Mouse (Mus musculus): ENCODE data around the gene Kif27. TPM values are rescaled to one million over a fixed set of nuclear protein-coding genes. Genes with fewer than 3 reads are reported as not detected.
"Not testable (repeated sequence)": the region's sequence is repeated elsewhere in the genome, so short reads cannot be mapped to it uniquely, and the experiment has no call there.

The Kif27 gene
- polyA plus RNA-seq, 1 experiment = 0.32 TPM

DNA sequence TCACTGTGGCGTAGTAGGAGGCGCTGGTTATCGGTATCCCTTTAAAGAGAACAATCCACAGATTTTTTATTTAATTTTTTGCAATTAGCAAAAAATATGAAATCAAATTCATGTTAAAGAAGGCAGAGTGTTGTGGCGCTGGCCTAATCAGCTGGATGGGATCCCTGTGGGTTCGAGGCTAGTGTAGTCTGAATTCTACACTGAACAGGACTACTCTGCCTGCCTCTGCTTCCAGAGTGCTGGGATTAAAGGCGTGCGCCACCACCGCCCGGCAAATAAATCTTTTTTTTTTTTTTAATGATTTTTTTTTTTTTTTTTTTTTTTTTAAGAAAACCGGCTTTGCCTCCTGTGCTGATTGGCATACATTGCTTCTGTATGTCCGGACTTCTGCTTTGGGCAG is 25.4 kb upstream of the Kif27 start:
- H3K4me3 ChIP-seq (ENCODE audit: low read depth, low read length) = peak overlapping the region; percentile 76
- H3K36me3 ChIP-seq (ENCODE audit: control insufficient read depth, insufficient read depth, low read length) = peaks cover 28% of the 10 kb centered on the region
- H3K27me3 ChIP-seq (ENCODE audit: control insufficient read depth, insufficient read depth, low read length) = no peaks in the 10 kb centered on the region
- TF ChIP-seq POLR2A (IDR thresholded peaks at IDR 0.05; ENCODE audit: low read depth, low read length) = no peak
- no peak for TF ChIP-seq CTCF (IDR thresholded peaks at IDR 0.05; ENCODE audit: extremely low read depth, insufficient read length, insufficient replicate concordance, low read depth, low read length)
- H3K27ac ChIP-seq (ENCODE audit: insufficient read depth, low read depth, low read length) = peak overlapping the region; percentile 97
- H3K4me1 ChIP-seq (ENCODE audit: control insufficient read depth, insufficient read depth, insufficient read length, low read length) = peaks cover 6% of the 10 kb centered on the region
- WGBS = 28% methylated on average over 11 of the region's 11 CpGs

DNA sequence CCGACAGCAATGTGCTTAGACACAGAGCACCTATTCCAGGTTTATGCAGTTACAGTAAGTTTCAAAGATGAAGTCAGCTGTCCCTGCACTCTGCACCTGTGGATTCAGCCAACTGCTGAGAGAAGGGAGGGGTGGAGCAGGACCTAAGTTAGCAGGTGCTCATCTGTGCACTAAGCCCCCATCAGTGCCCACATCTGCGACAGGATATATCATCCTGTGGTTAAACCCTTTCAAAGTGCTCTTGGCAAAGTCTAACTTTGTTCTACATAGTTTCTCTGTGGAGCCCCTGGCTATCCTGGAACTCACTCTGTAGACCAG is 14.2 kb upstream of the Kif27 start:
- no peaks in the 10 kb centered on the region for H3K36me3 ChIP-seq (ENCODE audit: control insufficient read depth, insufficient read depth, low read length)
- TF ChIP-seq CTCF (IDR thresholded peaks at IDR 0.05; ENCODE audit: extremely low read depth, insufficient read length, insufficient replicate concordance, low read depth, low read length) = no peak
- TF ChIP-seq POLR2A (IDR thresholded peaks at IDR 0.05; ENCODE audit: low read depth, low read length) = no peak
- H3K27ac ChIP-seq (ENCODE audit: insufficient read depth, low read depth, low read length) = peak overlapping the region; percentile 79
- H3K27me3 ChIP-seq (ENCODE audit: control insufficient read depth, insufficient read depth, low read length) = 0 out of 2 replicates have a peak, but pooled peaks cover 3% of the 10 kb centered on the region
- H3K4me1 ChIP-seq (ENCODE audit: control insufficient read depth, insufficient read depth, insufficient read length, low read length) = peaks cover 15% of the 10 kb centered on the region
- no peak overlapping the region for H3K4me3 ChIP-seq (ENCODE audit: low read depth, low read length)
- 33% methylated on average over 2 of the region's 2 CpGs for WGBS

DNA sequence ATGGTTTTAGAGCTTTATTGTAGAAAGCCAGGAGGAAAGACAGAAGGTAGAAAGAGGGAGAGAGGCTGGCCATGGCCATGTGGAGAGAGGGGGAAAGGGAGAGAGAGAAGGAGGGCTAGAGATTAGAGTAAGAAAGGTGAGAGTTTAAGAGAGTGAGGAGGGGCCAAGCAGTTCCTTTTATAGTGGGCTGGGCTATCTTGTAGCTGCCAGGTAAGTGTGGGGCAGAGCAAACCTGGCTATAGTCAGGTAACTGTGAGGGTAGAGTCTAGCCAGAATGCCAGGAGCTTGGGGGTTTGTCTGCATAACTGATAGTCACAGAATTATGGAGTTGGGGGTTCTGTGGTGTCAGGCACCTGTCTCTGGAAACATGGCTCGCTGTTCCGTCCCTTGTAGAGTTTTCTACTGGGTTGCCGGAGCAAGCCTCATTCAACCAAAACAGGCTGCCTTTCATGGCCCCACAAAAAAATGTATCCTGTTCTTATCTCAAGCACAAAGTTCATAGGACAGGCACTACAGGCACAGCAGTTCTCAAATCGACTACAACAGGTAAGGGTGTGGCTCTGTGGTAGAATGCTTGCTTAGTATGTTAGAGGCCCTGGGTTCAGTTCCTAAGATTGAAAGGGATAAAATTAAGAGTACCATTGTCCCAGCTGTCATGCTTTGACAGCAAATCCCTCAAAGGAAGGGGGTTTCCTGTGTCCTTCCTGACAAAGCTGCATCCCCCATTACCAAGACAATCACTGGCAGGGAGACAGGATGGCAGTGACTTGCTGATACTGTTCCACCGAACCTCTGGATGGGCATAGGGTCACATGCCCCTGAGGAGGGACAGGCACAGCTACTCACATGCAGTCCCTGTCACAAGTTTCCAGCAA is 13.6 kb upstream of the Kif27 start:
- WGBS = 28% methylated on average over 5 of the region's 5 CpGs
- Histone ChIP-seq H3K4me3 (ENCODE audit: low read depth, low read length) (no peak overlapping the region), H3K27me3 (ENCODE audit: control insufficient read depth, insufficient read depth, low read length) (0 out of 2 replicates have a peak, but pooled peaks cover 3% of the 10 kb centered on the region), H3K4me1 (ENCODE audit: control insufficient read depth, insufficient read depth, insufficient read length, low read length) (peaks cover 15% of the 10 kb centered on the region), H3K36me3 (ENCODE audit: control insufficient read depth, insufficient read depth, low read length) (no peaks in the 10 kb centered on the region), H3K27ac (ENCODE audit: insufficient read depth, low read depth, low read length) (peak overlapping the region; percentile 79)
- TF ChIP-seq POLR2A (IDR thresholded peaks at IDR 0.05; ENCODE audit: low read depth, low read length) (no peak), CTCF (IDR thresholded peaks at IDR 0.05; ENCODE audit: extremely low read depth, insufficient read length, insufficient replicate concordance, low read depth, low read length) (no peak)

DNA sequence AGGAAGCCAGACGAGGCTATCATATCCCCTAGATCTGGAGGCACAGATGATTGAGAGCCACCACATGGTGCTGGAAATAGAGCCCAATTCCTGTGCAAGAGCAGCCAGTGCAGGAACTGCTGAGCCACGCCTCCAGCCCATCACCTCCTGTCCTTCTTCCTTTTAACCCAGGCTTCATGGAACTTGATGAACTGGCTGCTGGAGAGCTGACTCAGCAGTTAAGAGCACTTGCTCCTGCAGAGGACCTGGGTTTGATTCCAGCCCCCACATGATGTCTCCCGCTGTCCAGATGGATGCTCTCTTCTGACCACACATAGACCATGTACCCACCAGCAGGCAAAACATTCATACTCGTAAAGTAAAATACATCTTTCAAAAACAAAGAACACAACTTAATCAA is 9.9 kb upstream of the Kif27 start:
- no peak for TF ChIP-seq POLR2A (IDR thresholded peaks at IDR 0.05; ENCODE audit: low read depth, low read length)
- TF ChIP-seq CTCF (IDR thresholded peaks at IDR 0.05; ENCODE audit: extremely low read depth, insufficient read length, insufficient replicate concordance, low read depth, low read length) = no peak
- H3K4me3 ChIP-seq (ENCODE audit: low read depth, low read length) = no peak overlapping the region
- 68% methylated on average over 4 of the region's 4 CpGs for WGBS

DNA sequence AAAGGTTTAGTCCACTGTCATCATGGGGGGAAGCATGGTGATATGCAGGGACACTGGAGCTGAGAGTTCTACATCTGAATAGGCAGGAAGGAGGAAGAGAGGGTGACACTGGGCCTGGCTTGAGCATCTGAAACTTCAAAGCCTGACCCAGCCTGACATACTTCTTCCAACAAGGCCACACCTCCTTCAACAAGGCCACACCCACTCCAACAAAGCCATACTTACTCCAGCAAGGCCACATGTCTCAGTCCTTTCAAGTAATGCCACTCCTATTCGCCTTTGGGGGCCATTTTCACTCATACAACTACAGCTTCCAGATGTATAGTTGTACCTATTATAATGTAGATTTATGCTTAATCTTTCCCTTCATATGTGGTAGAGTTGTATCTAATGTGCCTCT is 8.7 kb upstream of the Kif27 start:
- no peak overlapping the region for H3K4me3 ChIP-seq (ENCODE audit: low read depth, low read length)
- H3K27ac ChIP-seq (ENCODE audit: insufficient read depth, low read depth, low read length) = no peak overlapping the region
- TF ChIP-seq POLR2A (IDR thresholded peaks at IDR 0.05; ENCODE audit: low read depth, low read length) (no peak), CTCF (IDR thresholded peaks at IDR 0.05; ENCODE audit: extremely low read depth, insufficient read length, insufficient replicate concordance, low read depth, low read length) (no peak)
- no peaks in the 10 kb centered on the region for H3K27me3 ChIP-seq (ENCODE audit: control insufficient read depth, insufficient read depth, low read length)
- H3K4me1 ChIP-seq (ENCODE audit: control insufficient read depth, insufficient read depth, insufficient read length, low read length) = peaks cover 14% of the 10 kb centered on the region
- WGBS = 76% methylated on average over 1 of the region's 1 CpGs
- no peaks in the 10 kb centered on the region for H3K36me3 ChIP-seq (ENCODE audit: control insufficient read depth, insufficient read depth, low read length)

More for the DNA sequence above, 9.9 kb upstream of the Kif27 start:
- no peak overlapping the region for H3K27ac ChIP-seq (ENCODE audit: insufficient read depth, low read depth, low read length)
- H3K4me1 ChIP-seq (ENCODE audit: control insufficient read depth, insufficient read depth, insufficient read length, low read length) = peaks cover 20% of the 10 kb centered on the region
- H3K27me3 ChIP-seq (ENCODE audit: control insufficient read depth, insufficient read depth, low read length) = no peaks in the 10 kb centered on the region
- no peaks in the 10 kb centered on the region for H3K36me3 ChIP-seq (ENCODE audit: control insufficient read depth, insufficient read depth, low read length)

DNA sequence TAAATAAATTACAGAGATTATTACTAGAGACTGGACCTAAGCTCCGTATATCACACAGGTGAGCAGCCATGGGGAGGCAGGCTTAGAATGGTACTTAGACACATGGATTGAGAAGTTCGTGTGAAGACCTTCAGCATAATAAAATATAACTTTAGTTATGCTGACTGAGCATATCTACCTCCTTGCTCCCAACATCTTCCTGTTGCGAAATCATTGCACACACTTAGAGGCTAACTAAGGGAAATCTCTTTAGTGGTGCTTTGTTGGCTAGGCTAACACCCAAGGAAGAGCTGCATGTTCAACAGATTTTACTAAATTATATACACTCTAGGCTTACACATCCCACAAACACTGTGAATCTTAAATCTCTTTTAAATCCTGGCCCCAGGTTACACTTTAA is 7.5 kb upstream of the Kif27 start:
- no peak overlapping the region for H3K27ac ChIP-seq (ENCODE audit: insufficient read depth, low read depth, low read length)
- H3K4me3 ChIP-seq (ENCODE audit: low read depth, low read length) = no peak overlapping the region
- TF ChIP-seq POLR2A (IDR thresholded peaks at IDR 0.05; ENCODE audit: low read depth, low read length) (no peak), CTCF (IDR thresholded peaks at IDR 0.05; ENCODE audit: extremely low read depth, insufficient read length, insufficient replicate concordance, low read depth, low read length) (no peak)
- no peaks in the 10 kb centered on the region for H3K36me3 ChIP-seq (ENCODE audit: control insufficient read depth, insufficient read depth, low read length)
- H3K4me1 ChIP-seq (ENCODE audit: control insufficient read depth, insufficient read depth, insufficient read length, low read length) = peaks cover 9% of the 10 kb centered on the region; the same call in 1 of the 2 replicates
- H3K27me3 ChIP-seq (ENCODE audit: control insufficient read depth, insufficient read depth, low read length) = no peaks in the 10 kb centered on the region
- 72% methylated on average over 3 of the region's 3 CpGs for WGBS

DNA sequence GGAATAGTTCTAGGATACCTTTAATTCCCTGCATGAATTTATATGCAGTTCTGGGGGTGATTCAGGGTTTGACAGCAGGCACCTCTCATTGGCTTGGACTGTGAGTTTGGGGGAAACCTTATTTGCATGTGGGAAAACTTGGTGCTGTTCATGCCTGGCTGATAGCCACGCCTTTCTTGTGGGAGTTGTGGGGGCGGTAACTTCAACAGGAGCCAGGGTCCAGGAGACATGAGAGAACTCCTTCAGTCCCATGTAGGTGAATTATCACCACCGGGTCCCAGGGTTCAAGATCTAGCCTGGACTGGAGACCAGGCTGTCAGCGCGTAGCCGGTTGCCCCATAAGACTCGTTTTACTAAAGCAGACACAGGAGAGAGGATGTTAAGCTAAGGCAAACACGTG is 6.3 kb upstream of the Kif27 start:
- Histone ChIP-seq H3K27ac (ENCODE audit: insufficient read depth, low read depth, low read length) (peak overlapping the region; percentile 99), H3K4me3 (ENCODE audit: low read depth, low read length) (peak overlapping the region; percentile 35)
- H3K4me1 ChIP-seq (ENCODE audit: control insufficient read depth, insufficient read depth, insufficient read length, low read length); H3K27me3 ChIP-seq (ENCODE audit: control insufficient read depth, insufficient read depth, low read length); H3K36me3 ChIP-seq (ENCODE audit: control insufficient read depth, insufficient read depth, low read length): not testable (repeated sequence)
- 62% methylated on average over 8 of the region's 8 CpGs for WGBS
